Mouse (Mus musculus) layer of hippocampus, adult 2 months (tissue): Measurements from ENCODE around the gene Cd300c2. TPM values are rescaled to one million over a fixed set of nuclear protein-coding genes. Genes with fewer than 3 reads are reported as not detected.
"Not testable (repeated sequence)": the region's sequence is repeated elsewhere in the genome, so short reads cannot be mapped to it uniquely, and the experiment has no call there.

Experiments used
- DNase-seq, 2 experiments: peaks; one replicate each; pipeline ENCODE4 v3.0.0; 2022; ENCODE audit warnings: low spot score in 2 of 2
- H3K27ac ChIP-seq: fragments of 200-600 bp; 2 replicates; pipeline ENCODE4 v1.8.1; 2022
- H3K4me3 ChIP-seq: fragments of 200-600 bp; 2 replicates; pipeline ENCODE4 v1.8.1; 2022; ENCODE audit warnings: mild to moderate bottlenecking
- CTCF ChIP-seq: fragments of 200-600 bp; conservative IDR thresholded peaks from 2 replicates; pipeline ENCODE4 v1.8.1; 2022; ENCODE audit warnings: antibody characterized with exemption, mild to moderate bottlenecking, moderate library complexity
- long read RNA-seq, 2 experiments: library from polyadenylated mRNA; stranded (forward); transcript quantifications; one replicate each; pipeline ENCODE4 v2.0.0; 2021; ENCODE audit warnings: borderline mapping rate in 2 of 2
- total RNA-seq, 2 experiments: library from RNA; stranded (reverse); gene quantifications; 2 replicates each; pipeline ENCODE4 v1.2.3; 2021

The Cd300c2 gene
- 1 to 10 TPM; 4.1 to 4.5 TPM for total RNA-seq
- long read RNA-seq, experiment 1, partial matches to known transcripts: 0 of 2 reads
- long read RNA-seq, experiment 1, other reads (novel, unspliced or antisense): 0 of 2 reads
- long read RNA-seq, experiment 2, partial matches to known transcripts: 1 of 2 reads
- long read RNA-seq, experiment 2, other reads (novel, unspliced or antisense): 1 of 2 reads

DNA sequence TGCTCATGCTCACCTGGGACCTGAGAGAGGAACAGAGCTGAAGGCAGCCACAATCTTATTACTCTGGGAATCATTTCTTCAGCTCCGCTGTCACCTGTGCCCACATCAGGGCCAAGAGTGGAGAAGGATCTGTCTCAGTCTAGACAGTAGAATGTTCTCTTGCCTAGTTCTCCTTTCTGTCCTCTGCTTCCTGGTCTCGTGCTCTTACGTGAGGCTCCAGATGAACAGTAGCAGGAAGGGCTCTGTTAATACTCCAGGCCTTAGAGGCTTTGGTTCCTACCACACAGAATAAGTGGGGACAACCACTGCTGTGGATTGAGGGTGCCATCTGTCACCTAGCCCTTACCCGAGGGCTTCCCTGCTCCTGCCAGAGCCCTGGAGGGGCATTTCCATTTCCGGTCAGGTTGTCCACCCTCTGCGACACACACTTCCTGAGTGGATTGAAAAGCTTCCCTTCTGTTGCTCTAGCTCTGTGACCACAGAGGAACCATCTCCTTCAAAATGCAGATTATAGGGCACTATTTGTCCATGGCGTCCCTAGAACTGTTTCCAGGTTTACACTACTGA lies at the start of gene Cd300c2:
Cd300c2 (minus strand) TSS at position 407 of the 567 bp plus-strand sequence.
- no peak for TF ChIP-seq CTCF
- Histone ChIP-seq H3K4me3 (no peak within 1 kb of the TSS), H3K27ac (no peak within 1 kb of the TSS)
- no peak for DNase-seq

DNA sequence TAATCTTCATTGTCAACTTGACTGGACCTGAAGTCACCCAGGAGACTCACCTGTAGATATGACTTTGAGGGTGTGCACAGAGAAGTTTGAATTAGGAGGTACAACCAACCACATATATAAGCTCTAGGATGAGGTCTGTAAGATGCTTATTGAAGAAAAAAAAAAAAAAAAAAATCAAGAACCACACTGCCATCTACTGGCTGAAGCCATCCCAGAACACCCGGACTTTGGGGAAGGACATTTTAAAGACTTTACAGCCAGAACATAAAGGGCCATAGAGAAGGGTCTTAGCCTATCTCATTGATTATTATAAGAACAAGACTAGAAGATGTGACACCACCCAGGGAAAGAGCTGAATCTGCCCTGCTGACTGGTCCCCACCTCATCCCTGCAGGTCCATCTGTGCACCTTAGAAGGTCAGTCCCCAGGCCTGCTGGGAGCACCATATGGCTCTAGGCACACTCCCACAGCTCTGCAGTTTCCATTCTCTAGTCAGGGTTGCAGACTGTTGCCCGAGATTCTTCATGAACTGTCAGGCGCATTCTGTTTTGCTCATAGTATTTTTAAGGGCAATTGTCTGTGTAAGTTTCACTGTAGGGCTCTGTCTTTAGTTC lies 47.7 kb upstream of the Cd300c2 start:
- peak in 1 of 2 experiments; percentile 18 for DNase-seq
- TF ChIP-seq CTCF: peak; percentile 75
- H3K27ac ChIP-seq: peak overlapping the region; percentile 46; the same call in 1 of the 2 replicates
- no peak overlapping the region for H3K4me3 ChIP-seq

- no peak within 1 kb of the TSS for H3K4me3 ChIP-seq
- no peak for DNase-seq
- TF ChIP-seq CTCF: no peak
- no peak within 1 kb of the TSS for H3K27ac ChIP-seq
Observed at GRCm38 (mm10) chr11:115048259-115048658, 46.6 kb upstream of the Cd300c2 start, which contains the start of gene Cd300ld3. Gene Cd300ld3 (minus strand): TSS chr11:115048409.

DNA sequence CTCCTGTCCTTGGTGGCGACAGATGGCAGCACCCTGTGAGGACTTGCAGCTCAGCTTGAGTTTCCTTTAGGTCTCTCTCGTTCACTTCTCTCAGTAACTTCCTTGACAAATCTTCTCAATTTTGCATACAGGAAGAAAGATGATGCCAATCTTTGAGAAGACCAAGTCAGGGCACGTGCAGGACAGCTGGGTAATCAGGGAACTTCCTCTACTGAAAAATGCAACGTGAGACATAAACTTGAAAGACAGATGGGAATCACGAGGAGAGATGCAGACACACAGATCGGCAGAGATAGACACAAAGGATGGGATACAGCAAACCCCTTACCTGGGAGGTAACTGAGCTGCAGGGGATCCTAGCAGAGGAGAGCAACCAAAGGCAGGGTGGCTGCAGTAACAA lies 36.0 kb upstream of the Cd300c2 start, which contains the start of gene Cd300ld5:
Cd300ld5 (minus strand) TSS at position 101 of the 400 bp plus-strand sequence.
- not testable (repeated sequence) for H3K4me3 ChIP-seq, DNase-seq, H3K27ac ChIP-seq

GRCm38 (mm10) chr11:115026912-115027311 lies 25.2 kb upstream of the Cd300c2 start, which contains the start of gene Cd300ld4:
Gene Cd300ld4 (minus strand): TSS chr11:115027012.
- H3K27ac ChIP-seq, H3K4me3 ChIP-seq: not testable (repeated sequence)

GRCm38 (mm10) chr11:115016093-115016492 lies 14.4 kb upstream of the Cd300c2 start, which contains the start of gene Cd300ld2:
Gene Cd300ld2 (minus strand): TSS chr11:115016193.
- H3K4me3 ChIP-seq, DNase-seq, H3K27ac ChIP-seq: not testable (repeated sequence)

More at GRCm38 (mm10) chr11:115026912-115027311, 25.2 kb upstream of the Cd300c2 start, which contains the start of gene Cd300ld4:
- not testable (repeated sequence) for DNase-seq

- no peak overlapping the region for H3K27ac ChIP-seq
Observed at GRCm38 (mm10) chr11:115004070-115004469, 2.4 kb upstream of the Cd300c2 start.

DNA sequence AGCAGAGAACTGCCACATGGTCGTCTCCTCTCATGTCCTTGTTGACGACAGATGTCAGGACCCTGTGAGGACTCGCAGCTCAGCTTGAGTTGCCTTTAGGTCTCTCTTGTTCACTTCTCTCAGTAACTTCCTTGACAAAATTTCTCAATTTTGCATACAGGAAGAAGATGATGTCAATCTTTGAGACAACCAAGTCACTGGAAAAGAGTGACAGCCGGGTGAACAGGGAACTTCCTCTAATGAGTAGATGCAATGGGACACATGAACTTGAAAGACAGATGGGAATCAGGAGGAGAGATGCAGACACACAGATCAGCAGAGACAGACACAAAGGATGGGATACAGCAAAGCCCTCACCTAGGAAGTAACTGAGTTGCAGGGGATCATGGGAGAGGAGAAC lies 11.9 kb downstream of the Cd300c2 start, which contains the start of gene Cd300ld:
Cd300ld (minus strand) TSS at position 130 of the 400 bp plus-strand sequence.
- Histone ChIP-seq H3K4me3 (no peak within 1 kb of the TSS), H3K27ac (no peak within 1 kb of the TSS)
- no peak for DNase-seq
- TF ChIP-seq CTCF: no peak

More at GRCm38 (mm10) chr11:115004070-115004469, 2.4 kb upstream of the Cd300c2 start:
- no peak overlapping the region for H3K4me3 ChIP-seq
- no peak for DNase-seq
- no peak for TF ChIP-seq CTCF

DNA sequence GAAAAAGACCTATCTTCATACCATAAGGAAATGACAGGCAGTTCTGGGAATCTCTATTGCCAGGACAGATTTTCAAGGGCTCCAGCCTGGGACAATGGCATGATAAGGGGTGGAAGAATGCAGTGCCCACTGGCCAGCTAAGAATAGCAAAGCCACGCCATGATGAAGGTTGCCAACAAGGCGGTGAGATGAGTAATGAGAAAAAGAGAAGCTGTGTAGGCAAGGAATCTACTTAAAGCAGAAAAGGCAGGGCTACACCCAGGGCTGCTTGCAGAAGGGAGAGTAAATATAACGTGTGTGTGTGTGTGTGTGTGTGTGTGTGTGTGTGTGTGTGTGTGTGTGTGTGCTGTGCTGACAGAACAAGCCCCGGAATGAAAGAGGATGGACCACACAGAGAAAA lies 19.8 kb downstream of the Cd300c2 start:
- Histone ChIP-seq H3K27ac (no peak overlapping the region), H3K4me3 (no peak overlapping the region)
- TF ChIP-seq CTCF: no peak
- DNase-seq: no peak

DNA sequence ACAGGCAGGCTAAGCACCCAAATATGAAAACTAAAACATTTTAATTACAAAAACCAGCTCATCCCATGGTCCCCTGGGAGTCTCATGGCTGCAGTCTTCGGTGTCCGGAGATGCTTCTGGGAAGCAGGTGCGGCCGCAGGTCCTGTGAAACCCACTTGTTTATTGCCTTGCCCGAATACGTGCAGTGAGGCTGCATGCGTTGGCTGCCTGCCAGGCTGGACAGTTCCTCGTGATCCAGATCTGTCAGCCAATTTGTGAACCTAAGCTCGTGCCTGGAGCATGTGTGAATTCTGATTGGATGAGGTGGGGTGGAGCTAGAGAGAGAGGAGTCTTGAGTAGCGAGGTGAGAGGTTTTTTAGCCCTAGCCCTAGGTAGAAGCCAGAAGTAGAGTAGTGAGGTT lies 29.0 kb downstream of the Cd300c2 start:
- DNase-seq: no peak
- Histone ChIP-seq H3K4me3 (no peak overlapping the region), H3K27ac (no peak overlapping the region)
- TF ChIP-seq CTCF: no peak

DNA sequence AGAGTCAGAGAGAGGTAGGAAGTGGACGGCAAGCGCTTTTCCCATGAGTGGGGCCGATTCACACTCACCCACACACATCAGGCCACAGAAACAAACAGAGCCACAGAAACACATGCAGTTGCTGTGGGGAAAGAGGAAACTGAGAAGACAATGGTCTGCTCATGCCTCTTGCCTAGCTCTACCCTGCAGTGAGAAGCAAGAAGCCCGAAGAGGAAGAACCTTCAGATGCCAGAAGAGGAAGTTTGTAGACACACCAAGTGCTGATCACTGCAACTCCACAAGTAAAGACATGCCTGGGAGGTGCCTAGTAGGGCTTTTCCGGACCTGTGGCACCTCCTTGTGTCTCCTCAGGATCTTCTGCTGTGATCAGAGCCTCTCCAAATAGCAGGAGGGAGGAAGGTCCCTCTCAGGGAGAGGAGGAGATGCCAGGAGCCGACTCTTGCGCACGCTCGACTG lies 32.9 kb downstream of the Cd300c2 start, which contains the start of gene Cd300c:
Cd300c (minus strand) TSS at position 406 of the 456 bp plus-strand sequence.
- no peak within 1 kb of the TSS; the same call in 1 of the 2 replicates for H3K27ac ChIP-seq
- no peak within 1 kb of the TSS for H3K4me3 ChIP-seq
- no peak for DNase-seq
- no peak for TF ChIP-seq CTCF

DNA sequence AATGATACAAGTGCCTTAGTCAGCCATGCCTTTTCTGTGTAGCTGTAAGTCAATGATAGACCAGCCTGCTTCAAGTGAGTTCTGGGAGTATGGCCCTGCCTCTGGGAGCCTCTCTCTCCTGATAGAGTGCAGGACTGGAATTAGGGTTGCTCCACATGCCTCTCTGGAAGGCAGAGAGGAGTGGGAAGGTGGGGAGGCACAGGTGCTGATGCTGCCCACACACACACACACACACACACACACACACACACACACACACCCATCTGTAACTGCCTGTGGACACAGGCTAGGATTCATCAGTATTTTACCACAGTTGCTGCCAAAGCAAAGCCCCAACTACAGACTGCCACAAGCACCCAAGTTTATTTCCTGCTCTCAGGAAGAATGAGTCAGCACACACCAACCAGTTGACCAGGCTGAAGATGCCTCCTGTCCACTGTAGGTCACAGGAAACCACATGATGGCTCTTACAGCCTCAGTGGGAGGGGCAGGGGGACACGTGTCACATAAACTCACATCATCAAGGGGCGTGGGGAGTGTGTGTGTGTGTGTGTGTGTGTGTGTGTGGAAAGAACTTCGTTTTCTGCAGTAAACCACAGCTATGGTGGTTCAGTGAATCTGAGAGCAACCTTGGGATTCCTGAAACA lies 36.4 kb downstream of the Cd300c2 start:
- no peak overlapping the region for H3K4me3 ChIP-seq
- H3K27ac ChIP-seq: no peak overlapping the region
- DNase-seq: no peak
- TF ChIP-seq CTCF: no peak

GRCm38 (mm10) chr11:114960369-114960768 lies 41.3 kb downstream of the Cd300c2 start:
- no peak for DNase-seq
- TF ChIP-seq CTCF: no peak
- H3K4me3 ChIP-seq: no peak overlapping the region
- no peak overlapping the region for H3K27ac ChIP-seq

Other genes with a start within 250 kb of the Cd300c2 start
- 1 to 10 TPM; 2.9 to 5.4 TPM for gene Kif19a, start 236.5 kb downstream of the Cd300c2 start, total RNA-seq
- 10 to 100 TPM; 21.7 to 22.9 TPM for gene Btbd17, start 205.9 kb downstream of the Cd300c2 start, total RNA-seq
- not detected for gene Gpr142, start 203.0 kb downstream of the Cd300c2 start, total RNA-seq
- 1 to 10 TPM; 4.7 to 5.4 TPM for gene Gprc5c, start 150.7 kb downstream of the Cd300c2 start, total RNA-seq
- under 1 TPM; 0.36 to 0.42 TPM for gene Cd300a, start 111.8 kb downstream of the Cd300c2 start, total RNA-seq
- gene Cd300lb, start 67.5 kb downstream of the Cd300c2 start, total RNA-seq: under 1 TPM in 1 of 2 experiments, not detected in 1; 0.12 TPM
- not detected for gene Cd300c, start 32.7 kb downstream of the Cd300c2 start, total RNA-seq
- not detected for gene Cd300ld, start 12.0 kb downstream of the Cd300c2 start, total RNA-seq
- gene Cd300ld2, start 14.3 kb upstream of the Cd300c2 start, total RNA-seq: not detected
- 1 to 10 TPM; 1.0 to 1.7 TPM for gene Cd300ld4, start 25.1 kb upstream of the Cd300c2 start, total RNA-seq
- 1 to 10 TPM in 1 of 2 experiments, under 1 TPM in 1; 0.87 to 1.0 TPM for gene Cd300ld5, start 35.9 kb upstream of the Cd300c2 start, total RNA-seq
- gene Cd300ld3, start 46.5 kb upstream of the Cd300c2 start, total RNA-seq: under 1 TPM in 1 of 2 experiments, not detected in 1; 0.87 TPM
- gene Cd300e, start 60.3 kb upstream of the Cd300c2 start, total RNA-seq: under 1 TPM in 1 of 2 experiments, not detected in 1; 0.18 TPM
- 1 to 10 TPM; 3.3 to 3.4 TPM for gene Rab37, start 89.6 kb upstream of the Cd300c2 start, total RNA-seq
- gene Cd300lf, start 132.1 kb upstream of the Cd300c2 start, total RNA-seq: under 1 TPM; 0.38 to 0.49 TPM
- 10 to 100 TPM; 67.3 to 74.6 TPM for gene Slc9a3r1, start 161.5 kb upstream of the Cd300c2 start, total RNA-seq
- 10 to 100 TPM; 18.1 to 20.1 TPM for gene Tmem104, start 185.6 kb upstream of the Cd300c2 start, total RNA-seq
- gene Nat9, start 186.0 kb upstream of the Cd300c2 start, total RNA-seq: 10 to 100 TPM; 20.5 to 20.6 TPM